Mouse (Mus musculus) lung, adult 2 months (tissue): Measurements from ENCODE around the gene Adamts17.

Source experiments
- CTCF ChIP-seq: fragments of 200-500 bp; IDR thresholded peaks from 2 replicates; pipeline ENCODE4 v1.5.1; 2011; ENCODE audit warnings: mild to moderate bottlenecking, low read length, control low read depth; ENCODE audit not compliant: insufficient read depth
- POLR2A ChIP-seq: fragments of 200-500 bp; IDR thresholded peaks from 2 replicates; pipeline ENCODE4 v1.6.1; 2011; ENCODE audit warnings: low read depth, mild to moderate bottlenecking, control low read depth, low read length, borderline replicate concordance; ENCODE audit errors: extremely low read depth

- TF ChIP-seq POLR2A (no peak), CTCF (no peak)
Observed at GRCm38 (mm10) chr7:67082751-67083150, 243.2 kb downstream of the Adamts17 start.
